Mouse (Mus musculus) heart, adult 9 months (tissue): ENCODE results near the gene Ypel4.
"Not testable (repeated sequence)": the region's sequence is repeated elsewhere in the genome, so short reads cannot be mapped to it uniquely, and the experiment has no call there.

Source experiments
- DNase-seq, 2 experiments: peaks; one replicate each; pipeline ENCODE4 v3.0.0; 2022; ENCODE audit warnings: low spot score in 2 of 2

Ypel4 gene

DNA sequence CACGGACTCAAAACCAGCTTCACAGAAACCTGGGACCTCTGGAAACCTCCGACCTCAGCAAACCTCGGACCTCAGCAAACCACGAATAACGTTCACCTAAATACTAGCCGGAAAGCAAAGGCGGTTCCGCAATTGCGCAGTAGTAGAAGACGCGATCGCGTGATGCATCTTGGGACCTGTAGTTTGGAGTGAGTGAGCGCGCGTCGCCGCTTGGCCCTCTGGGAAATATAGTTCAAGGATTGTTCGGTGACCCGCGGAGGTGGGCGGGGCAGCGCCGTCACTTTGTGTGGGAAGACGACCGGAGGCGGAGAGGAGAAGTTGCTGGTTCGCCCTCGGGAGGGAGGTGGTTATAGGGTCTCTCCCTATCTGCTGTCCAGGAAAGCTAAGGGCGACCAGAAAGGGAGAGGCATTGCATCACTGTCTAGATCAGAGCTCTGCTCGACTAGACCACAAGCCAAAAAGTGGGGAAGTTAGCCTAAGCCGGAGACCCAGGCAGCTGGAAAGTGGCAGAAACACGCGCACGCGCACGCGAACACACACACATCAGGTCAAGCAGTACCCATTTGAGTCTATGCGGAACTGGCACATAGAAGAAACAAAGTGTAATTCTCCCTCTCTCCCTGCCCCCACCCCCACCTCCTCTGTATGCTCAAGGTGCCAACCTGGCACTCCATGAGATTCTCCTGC lies 6.5 kb upstream of the Ypel4 start, which contains the start of gene Clp1:
Gene Clp1 (minus strand): TSS at position 179 of the 687 bp plus-strand sequence.
- DNase-seq, result peak; percentile 95 to 97

DNA sequence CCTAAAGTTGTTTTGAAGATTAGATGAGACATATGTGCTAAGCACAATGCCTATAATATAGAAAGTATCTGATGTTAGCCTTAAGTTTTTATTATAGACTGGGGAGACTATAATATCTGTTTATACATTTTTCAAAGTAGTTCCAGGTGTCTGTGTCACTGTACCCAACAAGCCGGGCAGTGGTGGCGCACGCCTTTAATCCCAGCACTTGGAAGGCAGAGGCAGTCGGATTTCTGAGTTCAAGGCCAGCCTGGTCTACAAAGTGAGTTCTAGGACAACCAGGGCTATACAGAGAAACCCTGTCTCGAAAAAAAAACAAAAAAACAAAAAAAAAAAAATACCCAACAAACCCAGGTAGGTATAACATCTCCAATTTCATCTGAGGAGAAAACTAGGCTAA lies 5.7 kb upstream of the Ypel4 start:
- DNase-seq, result not testable (repeated sequence)

DNA sequence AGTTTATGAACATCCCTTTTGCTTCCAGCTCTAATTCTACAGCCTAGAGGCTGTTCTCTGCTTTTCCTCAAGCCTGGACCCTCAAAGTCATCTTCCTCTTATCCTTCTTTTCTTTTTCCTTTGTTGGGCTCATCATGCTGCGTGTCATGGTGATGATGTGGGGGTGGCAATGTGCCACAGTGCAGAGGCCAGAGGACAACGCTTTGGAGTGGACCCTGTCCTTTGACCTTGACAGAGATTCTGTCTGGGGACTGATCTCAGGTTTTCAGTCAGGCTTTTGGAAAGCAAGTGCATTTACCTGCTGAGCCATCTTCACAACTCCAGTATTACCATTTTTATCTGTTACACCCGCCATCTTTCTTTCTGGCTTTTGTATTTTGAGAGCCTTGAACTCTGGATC lies 2.7 kb upstream of the Ypel4 start:
- DNase-seq, result no peak

DNA sequence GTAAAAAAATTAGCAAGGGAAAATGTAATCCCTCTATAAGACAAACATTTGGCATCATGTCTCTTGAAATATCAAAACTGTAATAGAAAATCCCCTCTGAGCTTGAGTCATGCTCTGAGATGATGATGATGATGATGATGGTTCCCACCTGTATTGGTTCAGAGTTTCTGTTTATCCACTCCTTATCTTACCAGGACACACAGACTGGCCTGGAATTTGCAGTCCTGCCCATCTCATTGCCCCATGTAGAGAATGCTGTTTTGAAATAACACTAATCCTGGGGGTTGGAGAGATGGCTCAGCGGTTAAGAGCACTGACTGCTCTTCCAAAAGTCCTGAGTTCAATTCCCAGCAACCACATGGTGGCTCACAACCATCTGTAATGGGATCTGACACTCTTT lies 1.5 kb upstream of the Ypel4 start:
- DNase-seq, result no peak

DNA sequence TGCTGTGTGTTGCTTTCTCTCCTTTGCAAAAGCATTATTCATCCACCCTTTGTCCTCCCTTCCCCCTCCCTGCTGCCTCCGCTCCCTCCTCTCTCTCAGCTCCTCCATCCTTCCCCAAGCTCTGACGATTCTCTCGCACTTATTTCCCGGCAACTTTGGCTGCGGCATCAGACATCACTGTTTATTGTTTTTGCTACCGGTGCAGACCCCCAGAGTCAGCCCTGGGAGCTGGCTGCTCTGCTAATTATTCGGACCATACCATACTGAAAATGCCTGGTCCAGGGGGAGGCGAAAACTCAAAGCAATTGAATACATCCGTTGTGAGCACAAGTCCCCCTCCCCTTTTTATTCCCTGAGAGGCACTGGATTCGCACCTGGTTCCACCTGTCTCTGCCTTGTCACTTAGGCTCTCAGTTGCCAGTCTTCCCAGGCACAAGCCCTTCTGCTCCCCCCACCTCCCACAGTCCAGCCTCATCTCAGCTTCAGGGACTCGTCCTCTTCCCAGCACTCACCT lies 550 bp downstream of the Ypel4 start:
- no peak for DNase-seq

DNA sequence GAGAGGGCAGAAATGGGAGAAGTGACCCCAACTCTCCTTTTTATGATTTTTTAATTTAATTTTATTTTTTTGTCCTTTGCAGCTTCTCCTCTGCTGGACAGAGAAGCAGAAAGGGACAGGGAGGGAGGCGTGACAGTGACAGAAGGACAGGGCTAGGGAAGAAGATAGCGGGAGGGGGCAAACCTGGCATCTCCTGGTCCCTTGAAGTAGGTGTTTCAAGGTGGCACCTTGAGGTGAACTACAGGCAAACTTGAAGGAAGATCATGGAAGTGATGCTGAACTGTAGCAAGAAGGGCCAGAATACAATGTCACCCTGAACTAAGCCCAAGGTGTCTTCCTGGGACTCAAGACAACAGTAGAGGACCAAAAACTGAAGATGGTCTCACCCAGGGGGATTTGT lies 1.1 kb downstream of the Ypel4 start:
- no peak for DNase-seq

DNA sequence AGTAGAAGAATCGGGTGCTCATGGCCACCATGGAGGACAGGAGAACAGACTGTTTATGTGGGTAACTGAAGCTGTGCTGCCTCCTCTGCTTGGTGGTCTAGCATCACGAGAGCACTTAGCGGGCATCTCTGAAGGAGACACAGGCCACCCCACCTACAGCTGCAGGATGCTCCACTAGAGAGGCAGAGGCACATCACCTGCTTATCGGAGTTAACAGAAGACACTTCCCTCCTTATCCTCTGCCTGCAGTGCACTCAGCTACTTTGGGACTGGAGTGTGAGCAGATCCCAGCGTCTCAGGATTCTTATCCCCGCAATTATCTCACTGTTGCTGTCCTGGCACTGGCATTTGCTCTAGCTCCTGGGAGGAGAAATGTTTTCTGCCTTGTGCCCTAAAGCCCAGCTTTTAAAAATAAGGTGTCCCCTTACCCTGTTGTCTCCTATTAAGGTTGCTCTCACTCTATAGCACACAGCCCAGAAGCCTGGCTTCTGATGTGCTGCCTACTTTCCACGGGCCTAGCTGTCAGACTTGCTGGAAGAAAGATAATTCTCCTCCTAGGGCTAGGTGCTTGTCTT lies 1.6 kb downstream of the Ypel4 start:
- no peak for DNase-seq

DNA sequence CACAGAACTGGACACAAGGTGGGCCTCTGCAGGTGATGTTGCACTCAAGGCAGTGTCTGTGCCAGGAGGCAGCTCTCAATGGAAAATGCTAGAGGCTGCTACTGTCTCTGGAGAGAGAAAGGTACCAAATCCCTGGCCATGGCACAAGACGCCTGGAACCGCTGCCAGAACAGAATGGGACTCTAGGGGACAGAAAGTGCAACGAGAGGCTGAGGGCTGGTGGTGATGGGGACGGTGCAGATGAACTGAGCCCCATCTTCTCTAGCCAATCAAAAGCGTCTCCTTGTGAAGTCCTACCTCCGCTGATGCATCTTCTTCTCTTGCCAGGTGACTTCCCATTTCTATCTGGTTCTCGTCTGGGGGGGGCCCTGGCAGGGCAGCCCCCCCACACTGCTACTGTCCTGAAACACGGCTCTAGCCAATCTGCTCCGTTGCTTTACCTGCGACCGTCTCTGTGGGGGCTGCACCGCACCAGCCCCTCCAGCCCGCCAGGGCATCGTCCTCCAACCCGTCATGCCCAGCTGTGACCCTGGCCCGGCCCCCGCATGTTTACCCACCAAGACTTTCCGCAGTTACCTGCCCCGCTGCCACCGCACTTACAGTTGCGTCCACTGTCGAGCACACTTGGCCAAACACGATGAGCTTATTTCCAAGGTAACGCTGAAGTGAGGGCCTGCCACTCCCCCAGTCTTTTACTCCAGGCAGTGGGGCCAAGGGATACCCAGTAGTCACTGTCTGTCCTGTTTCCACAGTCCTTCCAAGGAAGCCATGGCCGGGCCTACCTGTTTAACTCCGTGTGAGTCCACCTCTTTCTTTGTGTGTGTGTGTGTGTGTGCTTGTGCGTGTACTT lies 2.7 kb downstream of the Ypel4 start:
- no peak for DNase-seq

DNA sequence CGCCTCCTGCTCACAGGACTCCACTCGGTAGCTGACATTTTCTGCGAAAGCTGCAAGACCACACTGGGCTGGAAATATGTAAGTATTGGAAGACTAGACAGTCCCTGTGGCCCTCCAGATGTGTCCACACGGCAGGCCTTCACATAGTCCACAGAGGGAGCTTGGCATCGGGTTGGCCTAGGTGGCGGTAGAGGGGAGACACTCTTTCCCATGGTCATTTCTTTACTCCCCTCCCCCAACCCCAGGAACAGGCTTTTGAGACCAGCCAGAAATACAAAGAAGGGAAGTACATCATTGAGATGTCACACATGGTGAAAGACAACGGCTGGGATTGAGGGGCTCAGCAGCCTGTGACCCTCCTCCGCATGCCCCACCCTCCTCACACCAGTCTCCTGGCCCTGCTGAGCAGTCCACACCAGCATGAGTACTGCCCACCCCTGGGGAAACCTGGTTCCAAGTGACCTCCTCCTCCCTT lies 3.6 kb downstream of the Ypel4 start:
- DNase-seq, result no peak

DNA sequence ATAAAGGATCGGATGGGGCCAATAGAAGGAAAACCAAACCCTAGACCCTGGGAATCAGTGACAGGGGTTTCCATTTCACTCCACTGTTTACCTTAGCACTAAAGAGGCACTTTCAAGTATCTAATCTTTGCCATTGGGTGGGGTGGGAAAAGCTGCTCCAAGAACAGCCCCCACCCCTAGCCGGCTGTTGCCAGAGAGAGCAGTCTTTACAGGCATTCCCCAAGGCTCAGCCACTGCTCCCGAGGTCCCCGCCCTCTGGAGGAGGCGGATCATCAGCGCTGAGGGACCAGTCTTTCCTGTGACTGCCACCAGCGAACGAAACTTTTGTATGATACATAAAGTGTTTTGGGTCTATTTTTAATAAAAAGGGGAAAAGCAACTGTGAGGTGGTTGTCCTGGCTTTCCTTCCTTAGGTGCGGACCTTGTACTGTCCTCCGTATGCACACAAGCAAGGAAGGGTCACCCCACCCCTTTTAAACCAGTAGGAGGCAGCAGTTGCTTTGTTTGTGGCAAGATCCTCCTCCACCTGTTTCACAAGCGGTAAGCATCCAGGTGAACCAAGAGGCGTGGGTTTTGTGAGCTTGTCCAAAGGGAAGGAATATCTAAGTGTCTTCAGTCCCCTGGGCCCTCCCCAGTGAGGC lies 4.5 kb downstream of the Ypel4 start:
- DNase-seq, result no peak

DNA sequence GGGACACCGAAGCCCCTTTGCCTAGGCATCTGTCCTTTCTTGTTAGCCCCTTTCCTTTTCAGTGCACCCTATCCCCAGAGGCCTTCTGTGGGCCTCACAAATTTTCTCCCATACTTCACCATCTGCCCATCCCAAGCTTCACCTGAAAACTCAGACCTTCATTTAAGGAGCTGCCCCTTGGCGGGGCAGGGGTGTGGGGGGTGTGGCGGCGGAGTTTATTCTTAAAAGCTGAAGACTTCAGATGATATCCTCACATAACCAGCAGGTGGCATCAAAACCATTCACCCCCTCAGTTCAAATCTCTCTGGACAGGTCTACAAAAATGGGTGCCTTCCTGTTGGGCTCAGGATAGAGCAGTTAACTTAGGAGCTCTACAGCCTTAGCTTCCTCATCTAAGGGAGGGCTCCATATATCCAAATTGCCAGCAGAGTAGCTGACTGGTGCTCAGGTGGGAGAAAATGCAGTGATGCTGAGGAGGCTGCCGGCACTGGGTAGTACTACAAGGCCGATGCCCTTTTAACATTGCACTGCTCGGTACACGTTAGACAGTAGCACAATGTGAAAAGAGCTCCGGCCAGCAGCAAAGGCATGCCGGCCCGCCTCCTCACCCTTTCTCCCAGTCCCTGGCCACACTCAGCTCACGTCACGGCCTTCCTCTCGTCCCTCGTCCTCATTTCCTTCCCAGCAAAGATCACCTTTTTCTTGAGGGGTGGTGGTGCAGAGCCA lies 6.9 kb downstream of the Ypel4 start:
- DNase-seq, result no peak

DNA sequence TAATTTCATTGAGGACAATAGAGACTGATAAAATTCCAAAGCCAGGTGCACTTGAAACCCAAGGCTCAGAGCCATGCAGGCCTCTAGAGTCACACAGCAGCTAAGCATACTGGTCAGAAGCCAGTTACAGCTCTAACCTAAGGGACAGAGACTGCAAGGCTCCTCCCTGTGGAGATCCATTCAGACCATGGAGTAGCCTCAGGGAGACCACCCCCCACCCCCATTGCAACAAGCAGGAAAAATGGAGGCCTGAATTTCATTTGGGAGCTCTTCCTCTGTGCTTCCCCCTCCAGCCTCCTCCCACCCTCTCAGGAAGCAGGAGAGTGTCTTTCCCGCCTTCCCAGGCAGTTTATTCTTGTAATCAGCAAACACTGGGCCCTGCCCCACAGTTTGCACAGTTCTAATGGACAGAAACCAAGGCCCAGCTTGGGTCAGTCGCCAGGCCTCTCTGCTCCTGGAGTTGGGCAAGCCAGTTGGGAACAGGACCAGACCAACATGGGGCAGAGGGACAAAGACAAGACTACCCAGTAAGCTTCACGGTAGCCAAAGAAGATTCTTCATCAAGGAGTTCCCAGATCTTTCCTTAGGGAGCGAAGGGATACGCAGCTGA lies 8.1 kb downstream of the Ypel4 start:
- DNase-seq, result no peak

DNA sequence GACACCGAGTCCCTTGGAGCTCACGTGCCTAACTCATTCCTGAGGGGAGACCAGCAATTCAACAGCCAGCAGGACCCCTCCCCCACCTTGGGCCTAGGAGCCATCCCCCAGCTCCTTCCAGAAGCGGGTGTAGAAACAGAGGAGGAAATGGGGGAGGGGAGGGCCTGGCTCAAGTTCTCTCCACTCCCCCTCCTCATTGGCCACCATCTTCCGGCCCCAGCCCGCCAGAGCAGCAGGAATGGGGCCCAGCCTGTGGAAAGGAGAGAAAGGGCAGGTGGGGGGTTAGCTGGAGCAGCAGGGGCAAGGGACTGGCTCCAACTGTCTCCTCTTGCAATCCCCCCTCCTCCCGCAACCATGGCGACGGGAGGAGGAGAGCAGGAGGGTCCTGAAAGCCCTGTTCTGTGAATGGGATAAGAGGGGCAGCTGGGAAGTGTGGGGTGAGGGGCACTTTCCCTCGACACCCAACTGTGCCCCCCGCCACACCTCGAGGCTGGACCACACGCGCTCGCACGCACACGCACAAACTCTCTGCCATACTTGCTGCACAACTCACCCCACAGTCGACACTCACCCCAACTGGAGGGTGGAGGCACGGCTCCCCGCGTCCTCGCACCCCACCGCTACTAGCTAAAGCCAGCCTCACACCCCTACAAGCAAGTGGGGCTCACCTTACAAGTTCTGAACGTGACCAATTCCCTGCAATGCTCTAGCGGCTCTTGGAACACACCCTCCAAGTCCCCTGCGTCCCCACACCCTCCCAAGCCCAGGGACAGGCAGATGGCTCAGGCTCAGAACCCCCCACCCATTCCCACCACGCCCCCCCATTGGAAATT lies 8.8 kb downstream of the Ypel4 start:
- DNase-seq, result no peak

DNA sequence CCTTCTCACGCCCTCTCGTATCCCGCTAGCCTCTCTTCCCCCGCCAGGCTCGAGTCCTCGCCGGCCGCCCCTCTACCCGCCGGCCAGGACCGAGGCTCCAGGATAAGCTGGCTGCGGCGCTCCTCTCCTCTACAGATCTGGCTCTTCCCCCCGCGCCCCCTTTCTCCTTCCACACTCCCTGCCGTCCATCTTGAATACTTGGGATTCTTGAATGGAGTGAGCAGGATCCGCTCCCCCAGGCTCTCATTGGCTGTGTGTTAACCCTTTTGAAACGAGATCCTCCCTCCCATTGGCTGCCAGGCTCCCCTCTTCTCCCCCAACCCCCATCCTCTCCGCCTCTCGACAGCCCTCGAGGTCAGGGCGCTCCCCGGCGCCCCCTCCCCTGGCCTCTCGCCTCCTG lies 9.7 kb downstream of the Ypel4 start, which contains the start of gene Gm19426:
Gene Gm19426 (minus strand): TSS at position 95 of the 400 bp plus-strand sequence.
- DNase-seq, result peak; percentile 61 to 78

DNA sequence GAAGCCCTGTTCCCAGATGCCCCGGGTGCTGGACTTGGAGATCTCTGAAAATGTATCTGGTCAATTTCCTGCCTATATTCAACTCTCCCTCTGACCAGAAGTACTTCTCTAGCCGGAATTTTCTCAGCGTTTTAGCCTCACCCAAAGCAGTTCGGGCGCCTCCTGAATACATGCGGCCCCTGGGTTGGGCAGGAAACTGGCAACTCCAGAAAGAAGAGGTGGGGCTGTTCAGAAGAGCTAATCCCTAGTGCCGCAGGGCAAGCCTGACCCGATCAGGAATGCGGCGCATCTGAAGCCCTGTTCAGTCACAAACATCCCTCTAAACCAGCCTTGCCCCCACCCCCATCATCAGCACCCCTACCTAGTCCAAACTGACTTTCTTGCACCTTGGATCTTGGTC lies 10.3 kb downstream of the Ypel4 start:
- no peak for DNase-seq

DNA sequence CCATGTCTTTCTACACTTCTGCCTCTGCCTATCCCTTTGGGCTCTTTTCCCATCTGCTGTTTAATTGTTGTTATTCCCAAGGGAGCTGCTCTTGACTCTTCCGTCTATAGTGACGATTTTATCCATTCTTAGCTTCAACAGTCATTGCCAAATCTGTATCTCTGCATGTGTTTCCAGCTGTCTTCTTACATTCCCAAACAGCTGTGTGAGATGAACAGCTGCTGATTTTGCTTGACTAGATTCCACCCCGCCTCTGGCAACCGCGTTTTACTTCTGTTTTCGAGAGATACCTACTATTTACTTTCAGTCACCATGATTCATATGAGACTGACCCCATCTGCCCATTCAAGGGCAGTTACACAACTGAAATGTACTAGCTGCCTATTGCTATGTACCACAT lies 16.3 kb downstream of the Ypel4 start:
- peak; percentile 62 to 65 for DNase-seq

DNA sequence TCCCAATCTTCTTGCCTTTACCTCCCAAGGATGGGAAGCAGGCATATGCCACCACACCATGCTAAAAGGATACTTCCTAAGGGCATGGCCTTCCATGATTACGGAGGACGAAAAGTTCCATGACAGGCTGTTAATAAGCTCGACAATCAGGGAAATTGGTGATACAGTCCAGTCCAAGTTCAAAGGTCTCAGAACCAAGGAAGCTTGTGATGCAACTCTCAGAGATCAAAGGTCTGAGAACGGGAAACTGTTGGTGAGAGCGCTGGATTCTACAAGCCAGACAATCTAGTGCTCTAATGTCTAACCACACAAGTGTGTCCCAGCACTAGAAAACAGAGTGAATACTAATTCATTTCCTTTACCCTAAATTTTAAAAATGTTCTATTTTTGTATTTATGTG lies 22.4 kb downstream of the Ypel4 start:
- no peak for DNase-seq

DNA sequence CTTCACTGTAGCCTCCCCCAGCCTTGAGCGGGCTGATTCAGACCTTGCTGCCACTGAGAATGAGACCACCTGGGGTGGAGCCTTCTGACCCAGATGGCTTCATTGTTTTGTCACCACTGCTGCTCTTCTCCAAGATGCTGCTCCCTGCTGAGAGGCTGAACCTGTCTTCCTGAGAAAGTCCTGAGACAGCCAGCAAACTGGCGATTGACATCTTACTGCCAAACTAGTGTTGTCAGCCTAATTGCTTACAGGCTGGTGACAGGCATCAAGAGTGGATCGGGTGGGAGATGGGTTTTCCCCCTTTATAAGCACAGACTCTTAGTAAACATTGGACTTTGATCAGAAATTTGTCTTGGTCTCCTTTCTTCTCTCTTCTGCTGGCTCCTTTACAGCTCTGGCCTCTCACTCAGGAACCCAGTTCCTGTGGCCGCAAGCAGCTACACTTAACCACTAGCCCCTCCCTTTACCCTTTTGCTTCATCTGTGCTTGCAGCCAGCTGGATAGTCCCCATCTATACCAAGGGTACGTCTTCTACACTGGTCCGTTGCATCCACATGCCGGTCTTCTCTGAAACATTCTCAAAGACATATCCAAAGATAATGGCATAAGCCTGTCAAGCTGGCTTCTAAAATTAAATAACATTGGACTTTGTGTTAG lies 23.3 kb downstream of the Ypel4 start:
- DNase-seq, result no peak

DNA sequence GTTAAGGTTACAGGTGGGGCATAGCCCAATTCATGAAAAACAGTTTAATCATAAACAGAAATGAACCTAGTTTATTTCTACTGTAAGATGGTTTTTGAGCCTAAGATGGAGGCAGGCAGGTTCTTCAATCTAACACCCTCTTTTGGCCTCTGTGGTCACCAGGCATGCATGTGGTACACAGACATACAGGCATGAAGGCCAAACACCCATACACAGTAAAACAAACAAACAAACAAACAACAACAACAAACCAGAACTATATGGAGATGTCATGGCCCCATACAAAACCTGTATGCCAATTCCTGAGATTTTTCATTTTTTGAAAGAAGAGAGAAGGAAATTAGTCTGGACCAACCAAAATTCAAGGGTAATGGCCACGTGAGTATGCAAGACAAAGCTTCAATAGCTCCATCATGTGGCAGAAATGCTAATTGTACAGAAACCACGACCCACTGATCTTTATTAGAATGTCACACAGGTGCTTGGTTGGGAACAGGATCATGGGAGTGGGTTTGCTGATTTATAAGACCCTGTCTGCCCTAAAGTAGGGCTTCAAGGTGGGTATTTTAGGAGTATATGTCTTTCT lies 24.8 kb downstream of the Ypel4 start:
- DNase-seq, result peak; percentile 57 to 61
